Mouse (Mus musculus) testis, adult 2 months (tissue): ENCODE measurements around the gene Pepd.

ENCODE experiments used
- CTCF ChIP-seq: fragments of 200-500 bp; IDR thresholded peaks from 2 replicates; pipeline ENCODE4 v1.5.1; 2012; ENCODE audit warnings: low read depth, mild to moderate bottlenecking, inconsistent platforms, low read length, moderate library complexity; ENCODE audit not compliant: control insufficient read depth, insufficient read depth, insufficient replicate concordance
- POLR2A ChIP-seq: fragments of 200-500 bp; IDR thresholded peaks from 2 replicates; pipeline ENCODE4 v1.6.1; 2012; ENCODE audit warnings: low read depth, mild to moderate bottlenecking, inconsistent platforms, low read length, moderate library complexity; ENCODE audit not compliant: control insufficient read depth

DNA sequence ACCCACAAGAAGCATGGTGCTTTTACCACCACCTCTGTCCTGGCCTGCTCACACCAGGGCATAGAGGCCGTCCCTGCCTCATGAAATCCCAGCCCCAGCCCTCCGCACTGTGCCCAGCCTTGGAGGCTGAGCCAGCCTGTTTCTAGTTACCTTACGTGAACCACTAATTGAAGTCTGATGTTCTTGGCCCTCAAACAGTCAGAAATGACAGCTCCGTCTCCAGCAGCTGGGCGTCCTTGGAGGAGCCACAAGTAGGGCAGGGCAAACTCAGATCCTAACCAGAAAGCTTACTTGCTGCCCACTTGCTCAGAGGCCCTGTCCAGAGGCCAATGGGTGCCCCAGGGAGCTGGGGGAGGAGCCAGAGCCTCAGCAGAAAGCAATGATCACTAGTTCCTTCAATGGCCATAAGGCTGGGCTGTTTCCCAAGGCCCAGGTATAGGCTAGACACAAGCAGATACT lies 130.6 kb downstream of the Pepd start:
- no peak for TF ChIP-seq CTCF
- TF ChIP-seq POLR2A: no peak
